Mouse (Mus musculus) cerebellum, adult 2 months (tissue): ENCODE data around the gene Mpv17l. TPM values are rescaled to one million over a fixed set of nuclear protein-coding genes. Genes with fewer than 3 reads are reported as not detected.

Source experiments
- DNase-seq, 2 experiments: peaks; one replicate each; pipeline ENCODE4 v3.0.0; 2021
- H3K27ac ChIP-seq: fragments of 200-500 bp; 2 replicates; pipeline ENCODE4 v1.5.1; 2012; ENCODE audit warnings: low read length, control low read depth, inconsistent platforms; ENCODE audit not compliant: insufficient read depth
- H3K27me3 ChIP-seq: fragments of 200-500 bp; 2 replicates; pipeline ENCODE4 v1.6.1; 2012; ENCODE audit warnings: inconsistent platforms, mild to moderate bottlenecking, low read length, moderate library complexity; ENCODE audit not compliant: control insufficient read depth, insufficient read depth
- H3K4me1 ChIP-seq: fragments of 200-500 bp; 2 replicates; pipeline ENCODE4 v1.6.1; 2011; ENCODE audit warnings: low read length; ENCODE audit not compliant: control insufficient read depth, insufficient read depth
- H3K4me3 ChIP-seq: fragments of 200-500 bp; replicated peaks from 2 replicates; pipeline ENCODE3; 2011; ENCODE audit warnings: mild to moderate bottlenecking, low read depth, low read length, control low read depth; ENCODE audit not compliant: insufficient read depth
- CTCF ChIP-seq: fragments of 200-500 bp; IDR thresholded peaks from 2 replicates; pipeline ENCODE4 v1.5.1; 2011; ENCODE audit warnings: low read depth, mild to moderate bottlenecking, control low read depth, low read length, moderate library complexity, borderline replicate concordance; ENCODE audit not compliant: insufficient read depth
- POLR2A ChIP-seq: fragments of 200-500 bp; IDR thresholded peaks from 2 replicates; pipeline ENCODE4 v1.6.1; 2011; ENCODE audit warnings: low read length, control low read depth, borderline replicate concordance; ENCODE audit not compliant: insufficient read depth
- WGBS: fragments of 180-500 bp; shearing (Covaris S2); methylation state at CpG from one replicate; pipeline ENCODE4 v1.1.7; 2018; 5-methylcytosine and 5-hydroxymethylcytosine counted together
- polyA plus RNA-seq: library from polyadenylated mRNA; depleted of rRNA; stranded (reverse); fragments of >200 nt; gene quantifications from 2 replicates; pipeline ENCODE4 v1.2.3, GENCODE M21; 2012

Mpv17l gene
- polyA plus RNA-seq, 1 experiment, result 30.7 TPM

GRCm38 (mm10) chr16:13883094-13883774 is 19.7 kb upstream of the Mpv17l start:
- no peak for TF ChIP-seq POLR2A
- TF ChIP-seq CTCF, result no peak
- no peak overlapping the region for H3K4me3 ChIP-seq
- H3K4me1 ChIP-seq, result no peaks in the 10 kb centered on the region
- no peak for DNase-seq
- 76% methylated on average over 3 of the region's 3 CpGs for WGBS
- H3K27me3 ChIP-seq, result no peaks in the 10 kb centered on the region
- H3K27ac ChIP-seq, result no peak overlapping the region

- Histone ChIP-seq H3K4me1 (no peaks in the 10 kb centered on the region), H3K27me3 (no peaks in the 10 kb centered on the region), H3K27ac (no peak overlapping the region), H3K4me3 (no peak overlapping the region)
- TF ChIP-seq CTCF (no peak), POLR2A (no peak)
- no peak for DNase-seq
- WGBS, result 91% methylated on average over 2 of the region's 2 CpGs
Observed at GRCm38 (mm10) chr16:13890449-13890848, 12.5 kb upstream of the Mpv17l start.

GRCm38 (mm10) chr16:13892850-13893249 is 10.1 kb upstream of the Mpv17l start:
- Histone ChIP-seq H3K27me3 (no peaks in the 10 kb centered on the region), H3K27ac (no peak overlapping the region), H3K4me1 (no peaks in the 10 kb centered on the region), H3K4me3 (no peak overlapping the region)
- no peak for DNase-seq
- TF ChIP-seq CTCF (no peak), POLR2A (no peak)

GRCm38 (mm10) chr16:13894097-13894496 is 8.9 kb upstream of the Mpv17l start:
- DNase-seq, result no peak
- Histone ChIP-seq H3K27ac (no peak overlapping the region), H3K4me1 (no peaks in the 10 kb centered on the region), H3K27me3 (no peaks in the 10 kb centered on the region), H3K4me3 (no peak overlapping the region)
- no peak for TF ChIP-seq CTCF
- TF ChIP-seq POLR2A, result no peak
- WGBS, result 88% methylated on average over 2 of the region's 2 CpGs

- 87% methylated on average over 3 of the region's 3 CpGs for WGBS
- no peak overlapping the region for H3K27ac ChIP-seq
- DNase-seq, result no peak
- no peak overlapping the region for H3K4me3 ChIP-seq
- no peaks in the 10 kb centered on the region for H3K27me3 ChIP-seq
- TF ChIP-seq POLR2A, result no peak
- TF ChIP-seq CTCF, result no peak
- H3K4me1 ChIP-seq, result no peaks in the 10 kb centered on the region
Observed at GRCm38 (mm10) chr16:13895740-13896139, 7.2 kb upstream of the Mpv17l start.

GRCm38 (mm10) chr16:13896357-13896756 is 6.6 kb upstream of the Mpv17l start:
- no peak overlapping the region for H3K27ac ChIP-seq
- H3K27me3 ChIP-seq, result no peaks in the 10 kb centered on the region
- DNase-seq, result no peak
- TF ChIP-seq CTCF, result no peak
- TF ChIP-seq POLR2A, result no peak
- 85% methylated on average over 3 of the region's 3 CpGs for WGBS
- no peak overlapping the region for H3K4me3 ChIP-seq
- no peaks in the 10 kb centered on the region for H3K4me1 ChIP-seq

- Histone ChIP-seq H3K27ac (no peak overlapping the region), H3K4me3 (no peak overlapping the region), H3K4me1 (peaks cover 2% of the 10 kb centered on the region; the same call in 1 of the 2 replicates), H3K27me3 (no peaks in the 10 kb centered on the region)
- no peak for TF ChIP-seq CTCF
- no peak for TF ChIP-seq POLR2A
- 7% methylated on average over 2 of the region's 2 CpGs for WGBS
- DNase-seq, result no peak
Observed at GRCm38 (mm10) chr16:13898981-13899380, 4.0 kb upstream of the Mpv17l start.

- DNase-seq, result no peak
- Histone ChIP-seq H3K4me1 (peaks cover 2% of the 10 kb centered on the region; the same call in 1 of the 2 replicates), H3K27me3 (no peaks in the 10 kb centered on the region), H3K27ac (peak overlapping the region; percentile 54; the same call in 1 of the 2 replicates), H3K4me3 (peak overlapping the region; percentile 85)
- WGBS, result under 1% methylated on average over 30 of the region's 30 CpGs
- TF ChIP-seq POLR2A (no peak), CTCF (no peak)
Observed at GRCm38 (mm10) chr16:13902397-13902831, 547 bp upstream of the Mpv17l start.

- H3K27ac ChIP-seq, result peak overlapping the region; percentile 75; the same call in 1 of the 2 replicates
- peak; percentile 65; the same call in 1 of the 2 replicates for TF ChIP-seq CTCF
- TF ChIP-seq POLR2A, result no peak
- H3K27me3 ChIP-seq, result no peaks in the 10 kb centered on the region
- peak overlapping the region; percentile 85 for H3K4me3 ChIP-seq
- WGBS, result 3% methylated on average over 8 of the region's 8 CpGs
- H3K4me1 ChIP-seq, result peaks cover 2% of the 10 kb centered on the region; the same call in 1 of the 2 replicates
- peak in 1 of 2 experiments; percentile 85 for DNase-seq
Observed at GRCm38 (mm10) chr16:13903488-13903887, 527 bp downstream of the Mpv17l start.
